Mouse (Mus musculus) stomach, embryonic 14.5 days (tissue): ENCODE data around the gene Csad. TPM values are rescaled to one million over a fixed set of nuclear protein-coding genes. Genes with fewer than 3 reads are reported as not detected.

Source experiments
- ATAC-seq: fragments of 200-750 bp; cut with Nextera tagmentation; 2 replicates; pipeline ENCODE4 v1.8.0; 2017; ENCODE audit warnings: low read depth, moderate TSS enrichment; ENCODE audit not compliant: insufficient number of reproducible peaks, insufficient read depth, low FRiP score
- H3K27ac ChIP-seq: fragments of 300-500 bp; sonication (generic); 2 replicates; pipeline ENCODE4 v1.5.1; 2014; ENCODE audit warnings: mild to moderate bottlenecking, low read length, moderate library complexity, mixed read lengths
- H3K27me3 ChIP-seq: fragments of 300-500 bp; sonication (generic); 2 replicates; pipeline ENCODE4 v1.6.1; 2014; ENCODE audit warnings: low read length, control low read depth, mixed read lengths; ENCODE audit not compliant: control insufficient read depth, insufficient read depth
- H3K36me3 ChIP-seq: fragments of 300-500 bp; sonication (generic); 2 replicates; pipeline ENCODE4 v1.6.1; 2014; ENCODE audit warnings: mild to moderate bottlenecking, control low read depth, low read length, moderate library complexity, mixed read lengths; ENCODE audit not compliant: control insufficient read depth, insufficient read depth
- H3K4me1 ChIP-seq: fragments of 300-500 bp; sonication (generic); 2 replicates; pipeline ENCODE4 v1.6.1; 2014; ENCODE audit warnings: low read length, control low read depth, mixed read lengths; ENCODE audit not compliant: control insufficient read depth, insufficient read depth
- H3K4me2 ChIP-seq: fragments of 300-500 bp; sonication (generic); replicated peaks from 2 replicates; pipeline ENCODE4 v1.6.1; 2014; ENCODE audit warnings: low read depth, low read length, control low read depth
- H3K4me3 ChIP-seq: fragments of 300-500 bp; sonication (generic); 2 replicates; pipeline ENCODE4 v1.5.1; 2014; ENCODE audit warnings: low read depth, low read length, control low read depth
- H3K9ac ChIP-seq: fragments of 300-500 bp; sonication (generic); replicated peaks from 2 replicates; pipeline ENCODE4 v1.6.1; 2014; ENCODE audit warnings: low read depth, mild to moderate bottlenecking, control low read depth, low read length, moderate library complexity, mixed read lengths
- H3K9me3 ChIP-seq: fragments of 300-500 bp; sonication (generic); 2 replicates; pipeline ENCODE4 v1.6.1; 2016; ENCODE audit warnings: low read depth, low read length, control low read depth; ENCODE audit not compliant: control insufficient read depth
- WGBS: fragments of 180-500 bp; shearing (Covaris S2); extraction: QIAGEN DNeasy Blood & Tissue Kit; methylation state at CpG from one replicate; pipeline ENCODE4 v1.1.7; 2014; 5-methylcytosine and 5-hydroxymethylcytosine counted together
- polyA plus RNA-seq: library from polyadenylated mRNA; unstranded; fragments of >200 nt; fragmentation: Nextera tagmentation; extraction: Ambion mirVana; gene quantifications from 2 replicates; pipeline ENCODE4 v1.2.1, GENCODE M21; 2014

The Csad gene
- 60.5 and 63.9 TPM in 2 replicates for polyA plus RNA-seq

GRCm38 (mm10) chr15:102204674-102205505, at the start of gene Csad:
Gene Csad (minus strand): TSS chr15:102204724.
- Histone ChIP-seq H3K27me3 (no peaks in the 10 kb centered on the region), H3K9me3 (no peaks in the 10 kb centered on the region), H3K4me2 (peak within 1 kb of the TSS; percentile 53), H3K36me3 (peaks cover 38% of the 10 kb centered on the region), H3K9ac (peak within 1 kb of the TSS; percentile 89), H3K27ac (peak within 1 kb of the TSS; percentile 99), H3K4me1 (peaks cover 27% of the 10 kb centered on the region), H3K4me3 (peak within 1 kb of the TSS; percentile 67)
- no peak for ATAC-seq
- 48% methylated on average over 19 of the region's 19 CpGs for WGBS

GRCm38 (mm10) chr15:102250521-102250920, 46.0 kb upstream of the Csad start:
- ATAC-seq: no peak
- no peaks in the 10 kb centered on the region for H3K9me3 ChIP-seq
- H3K4me2 ChIP-seq: no peak overlapping the region
- WGBS: 58% methylated on average over 5 of the region's 5 CpGs
- H3K4me3 ChIP-seq: no peak overlapping the region
- peaks cover 29% of the 10 kb centered on the region for H3K4me1 ChIP-seq
- no peaks in the 10 kb centered on the region for H3K27me3 ChIP-seq
- peaks cover 5% of the 10 kb centered on the region; the same call in 1 of the 2 replicates for H3K36me3 ChIP-seq
- peak overlapping the region; percentile 99; the same call in 1 of the 2 replicates for H3K27ac ChIP-seq
- no peak overlapping the region for H3K9ac ChIP-seq

- no peak overlapping the region for H3K4me3 ChIP-seq
- H3K27me3 ChIP-seq: no peaks in the 10 kb centered on the region
- 36% methylated on average over 9 of the region's 9 CpGs for WGBS
- peak overlapping the region; percentile 99 for H3K27ac ChIP-seq
- peak overlapping the region; percentile 64; the same call in 1 of the 2 replicates for H3K4me2 ChIP-seq
- H3K36me3 ChIP-seq: peaks cover 5% of the 10 kb centered on the region; the same call in 1 of the 2 replicates
- H3K9me3 ChIP-seq: no peaks in the 10 kb centered on the region
- ATAC-seq: no peak
- peaks cover 29% of the 10 kb centered on the region for H3K4me1 ChIP-seq
- no peak overlapping the region for H3K9ac ChIP-seq
Observed at GRCm38 (mm10) chr15:102249967-102250366, 45.4 kb upstream of the Csad start.

DNA sequence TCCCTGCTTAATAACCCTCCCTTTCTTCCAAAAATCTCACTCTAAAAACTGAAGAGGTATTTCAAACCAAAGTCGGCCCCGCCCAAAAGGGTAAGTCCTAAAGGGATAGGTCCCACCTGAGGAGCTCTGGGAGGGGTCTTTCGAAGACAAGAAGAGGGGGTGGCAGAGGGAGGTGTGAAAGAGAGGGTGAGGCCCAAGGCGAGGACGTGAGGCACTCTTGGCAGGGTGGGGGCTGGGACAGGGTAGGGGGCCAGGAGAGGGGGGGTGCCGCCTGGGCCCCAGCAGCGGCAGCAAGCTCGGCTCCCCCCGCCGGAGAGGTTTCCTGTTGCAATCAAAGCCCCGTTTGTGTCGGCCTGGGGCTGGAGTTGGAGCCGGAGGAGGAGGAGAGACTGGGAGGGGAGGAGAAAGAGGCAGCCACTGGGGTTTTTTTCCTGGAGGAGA, 44.7 kb upstream of the Csad start:
- peaks cover 5% of the 10 kb centered on the region; the same call in 1 of the 2 replicates for H3K36me3 ChIP-seq
- H3K4me1 ChIP-seq: peaks cover 35% of the 10 kb centered on the region
- H3K4me2 ChIP-seq: peak overlapping the region; percentile 64
- peak overlapping the region; percentile 10; the same call in 1 of the 2 replicates for H3K4me3 ChIP-seq
- H3K9me3 ChIP-seq: no peaks in the 10 kb centered on the region
- H3K27me3 ChIP-seq: no peaks in the 10 kb centered on the region
- no peak overlapping the region; the same call in 1 of the 2 replicates for H3K9ac ChIP-seq
- 2% methylated on average over 12 of the region's 13 CpGs for WGBS
- no peak for ATAC-seq
- peak overlapping the region; percentile 99 for H3K27ac ChIP-seq

DNA sequence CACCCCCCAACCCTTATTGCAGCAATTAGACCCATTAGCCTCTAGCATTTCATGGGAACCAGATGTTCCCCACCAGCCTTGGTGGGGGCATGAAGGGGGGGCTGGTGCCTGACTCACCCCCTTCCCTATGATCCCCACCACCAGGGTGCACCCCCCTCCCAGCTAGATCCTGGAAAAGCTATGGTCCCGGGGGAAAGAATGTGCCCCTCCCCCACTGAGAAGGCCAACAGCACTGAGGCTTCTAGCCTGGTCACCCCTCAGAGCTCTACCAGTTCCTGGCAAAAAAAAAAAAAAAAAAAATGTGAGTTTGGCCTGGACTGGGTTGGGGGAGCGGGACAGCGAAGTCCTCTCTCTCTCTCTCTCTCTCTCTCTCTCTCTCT, 44.3 kb upstream of the Csad start:
- WGBS: 10% methylated on average over 3 of the region's 3 CpGs
- Histone ChIP-seq H3K27ac (peak overlapping the region; percentile 99), H3K4me1 (peaks cover 39% of the 10 kb centered on the region), H3K9me3 (no peaks in the 10 kb centered on the region), H3K27me3 (no peaks in the 10 kb centered on the region), H3K4me3 (peak overlapping the region; percentile 10; the same call in 1 of the 2 replicates), H3K4me2 (peak overlapping the region; percentile 64), H3K9ac (no peak overlapping the region), H3K36me3 (peaks cover 5% of the 10 kb centered on the region; the same call in 1 of the 2 replicates)
- ATAC-seq: no peak

GRCm38 (mm10) chr15:102248131-102248811, 43.7 kb upstream of the Csad start:
- Histone ChIP-seq H3K9me3 (no peaks in the 10 kb centered on the region), H3K4me2 (peak overlapping the region; percentile 64), H3K4me1 (peaks cover 45% of the 10 kb centered on the region), H3K4me3 (peak overlapping the region; percentile 69), H3K9ac (peak overlapping the region; percentile 43; the same call in 1 of the 2 replicates), H3K27me3 (no peaks in the 10 kb centered on the region), H3K27ac (peak overlapping the region; percentile 99), H3K36me3 (peaks cover 5% of the 10 kb centered on the region; the same call in 1 of the 2 replicates)
- WGBS: 13% methylated on average over 8 of the region's 8 CpGs
- ATAC-seq: no peak

DNA sequence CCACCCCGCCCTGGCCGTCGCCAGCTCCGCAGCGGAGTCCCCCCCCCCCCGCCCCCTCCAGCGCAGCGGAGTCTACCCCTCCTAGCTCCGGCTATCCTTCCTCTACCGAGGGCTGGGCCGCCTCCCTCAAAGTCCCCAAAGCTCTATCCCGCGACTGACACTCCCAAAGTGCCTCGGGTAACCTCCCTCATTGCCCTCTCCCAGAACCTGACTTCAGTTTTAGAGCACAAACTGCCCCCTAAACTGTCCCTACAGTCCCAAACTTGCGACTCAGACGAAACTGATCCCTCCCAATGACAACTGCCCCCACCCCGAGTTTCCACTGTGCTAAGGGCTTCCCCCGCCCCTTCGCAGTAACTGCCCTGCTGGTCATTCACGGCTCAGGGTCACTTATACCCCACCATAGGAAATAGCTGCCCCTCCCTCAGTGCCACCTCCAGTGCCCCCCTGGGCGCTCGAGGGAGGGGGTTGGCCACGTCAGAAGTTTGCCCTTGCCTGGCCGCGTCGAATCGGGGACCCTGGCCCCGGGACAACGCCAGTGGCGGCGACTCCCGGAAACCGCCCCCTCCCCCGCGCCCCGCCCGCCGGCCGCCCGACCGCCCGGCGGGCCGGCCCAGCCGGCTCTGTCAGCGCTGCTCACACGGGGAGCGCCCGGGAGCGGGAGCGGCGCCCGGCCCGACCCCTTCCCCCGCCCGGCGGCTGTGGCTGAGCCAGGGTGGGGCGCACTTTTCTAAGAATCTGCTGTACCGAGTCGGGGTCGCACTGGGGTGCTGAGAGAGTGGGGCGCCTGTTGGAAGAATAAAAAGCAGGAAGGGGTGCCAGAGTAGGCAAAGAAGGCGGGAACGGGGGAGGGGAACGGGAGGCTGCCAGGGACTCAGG, 43.0 kb upstream of the Csad start:
- peak overlapping the region; percentile 69 for H3K4me3 ChIP-seq
- H3K27me3 ChIP-seq: no peaks in the 10 kb centered on the region
- peaks cover 52% of the 10 kb centered on the region for H3K4me1 ChIP-seq
- under 1% methylated on average over 58 of the region's 65 CpGs for WGBS
- H3K9ac ChIP-seq: peak overlapping the region; percentile 43
- H3K4me2 ChIP-seq: peak overlapping the region; percentile 64
- H3K27ac ChIP-seq: peak overlapping the region; percentile 99
- peaks cover 2% of the 10 kb centered on the region; the same call in 1 of the 2 replicates for H3K36me3 ChIP-seq
- peak; percentile 61 for ATAC-seq
- no peaks in the 10 kb centered on the region for H3K9me3 ChIP-seq
